Mouse (Mus musculus) bone marrow macrophage, adult 2 months (primary cell): ENCODE measurements around the gene Asb6.

Source experiments
- CTCF ChIP-seq: IDR thresholded peaks from 2 replicates; pipeline ENCODE4 v1.5.1; 2012; ENCODE audit warnings: low read depth, mild to moderate bottlenecking, low read length, moderate library complexity
- POLR2A ChIP-seq: IDR thresholded peaks from 2 replicates; pipeline ENCODE4 v1.6.1; 2012; ENCODE audit warnings: mild to moderate bottlenecking, low read depth, low read length, borderline replicate concordance

DNA sequence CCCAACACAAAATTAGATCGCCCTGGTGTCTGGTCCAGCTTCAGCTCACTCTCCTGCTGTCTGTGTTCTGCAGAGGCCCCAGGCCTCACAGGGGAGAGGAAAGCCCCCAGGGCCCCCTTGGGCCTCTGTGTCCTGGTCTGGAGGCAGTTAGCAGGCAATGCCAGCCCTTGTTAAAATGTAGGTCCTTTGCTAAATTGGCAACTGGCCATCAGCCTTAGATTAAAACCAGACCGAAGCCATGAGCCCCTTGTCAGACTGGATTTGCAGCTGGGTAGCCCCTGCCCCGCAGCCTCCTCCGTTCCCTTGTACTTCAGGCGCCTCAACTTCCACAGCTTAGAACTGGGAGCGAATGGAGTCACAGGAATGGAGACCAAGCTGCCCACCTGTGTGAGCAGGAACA, 42.5 kb upstream of the Asb6 start:
- TF ChIP-seq POLR2A, result no peak
- no peak for TF ChIP-seq CTCF
